Mouse (Mus musculus): ENCODE data around the gene Pnn.
"Not testable (repeated sequence)": the region's sequence is repeated elsewhere in the genome, so short reads cannot be mapped to it uniquely, and the experiment has no call there.

Pnn gene

GRCm38 (mm10) chr12:59066448-59067077, at the start of gene Pnn:
Pnn (plus strand) TSS chr12:59066884.
- DNase-seq (ENCODE audit: low spot score), result peak; percentile 97

- DNase-seq (ENCODE audit: low spot score), result no peak
Measured at GRCm38 (mm10) chr12:59017970-59018369, 48.7 kb upstream of the Pnn start.

GRCm38 (mm10) chr12:59019891-59020290, 46.8 kb upstream of the Pnn start:
- no peak for DNase-seq (ENCODE audit: low spot score)

- DNase-seq (ENCODE audit: low spot score), result no peak
Measured at GRCm38 (mm10) chr12:59021306-59021705, 45.4 kb upstream of the Pnn start.

GRCm38 (mm10) chr12:59032101-59032500, 34.6 kb upstream of the Pnn start:
- DNase-seq (ENCODE audit: low spot score), result no peak

GRCm38 (mm10) chr12:59039162-59039970, 27.3 kb upstream of the Pnn start:
- no peak for DNase-seq (ENCODE audit: low spot score)

GRCm38 (mm10) chr12:59039971-59040844, 26.5 kb upstream of the Pnn start:
- DNase-seq (ENCODE audit: low spot score), result no peak

- no peak for DNase-seq (ENCODE audit: low spot score)
Measured at GRCm38 (mm10) chr12:59040851-59041250, 25.8 kb upstream of the Pnn start.

- DNase-seq (ENCODE audit: low spot score), result no peak
Measured at GRCm38 (mm10) chr12:59052470-59052869, 14.2 kb upstream of the Pnn start.

GRCm38 (mm10) chr12:59053166-59053565, 13.5 kb upstream of the Pnn start:
- no peak for DNase-seq (ENCODE audit: low spot score)

GRCm38 (mm10) chr12:59053976-59054375, 12.7 kb upstream of the Pnn start:
- DNase-seq (ENCODE audit: low spot score), result no peak

- no peak for DNase-seq (ENCODE audit: low spot score)
Measured at GRCm38 (mm10) chr12:59055196-59055850, 11.4 kb upstream of the Pnn start.

- no peak for DNase-seq (ENCODE audit: low spot score)
Measured at GRCm38 (mm10) chr12:59056222-59056621, 10.5 kb upstream of the Pnn start.

- DNase-seq (ENCODE audit: low spot score), result not testable (repeated sequence)
Measured at GRCm38 (mm10) chr12:59058242-59058641, 8.4 kb upstream of the Pnn start.

GRCm38 (mm10) chr12:59060322-59060721, 6.4 kb upstream of the Pnn start:
- no peak for DNase-seq (ENCODE audit: low spot score)

- peak; percentile 61 for DNase-seq (ENCODE audit: low spot score)
Measured at GRCm38 (mm10) chr12:59060993-59061595, 5.6 kb upstream of the Pnn start, which contains the start of gene Trappc6b. Trappc6b (minus strand) TSS chr12:59061472.

- no peak for DNase-seq (ENCODE audit: low spot score)
Measured at GRCm38 (mm10) chr12:59064837-59065236, 1.8 kb upstream of the Pnn start.

- DNase-seq (ENCODE audit: low spot score), result no peak
Measured at GRCm38 (mm10) chr12:59065776-59066175, 908 bp upstream of the Pnn start.

- no peak for DNase-seq (ENCODE audit: low spot score)
Measured at GRCm38 (mm10) chr12:59067095-59067494, 411 bp downstream of the Pnn start.

- no peak for DNase-seq (ENCODE audit: low spot score)
Measured at GRCm38 (mm10) chr12:59068791-59069190, 2.1 kb downstream of the Pnn start.

- DNase-seq (ENCODE audit: low spot score), result no peak
Measured at GRCm38 (mm10) chr12:59072286-59072685, 5.6 kb downstream of the Pnn start.
